Mouse (Mus musculus): ENCODE measurements around the gene Sbk1. TPM values are rescaled to one million over a fixed set of nuclear protein-coding genes. Genes with fewer than 3 reads are reported as not detected.
"Not testable (repeated sequence)": the region's sequence is repeated elsewhere in the genome, so short reads cannot be mapped to it uniquely, and the experiment has no call there.

The Sbk1 gene
- polyA plus RNA-seq, 1 experiment from 2014 or later, result 1.5 TPM

DNA sequence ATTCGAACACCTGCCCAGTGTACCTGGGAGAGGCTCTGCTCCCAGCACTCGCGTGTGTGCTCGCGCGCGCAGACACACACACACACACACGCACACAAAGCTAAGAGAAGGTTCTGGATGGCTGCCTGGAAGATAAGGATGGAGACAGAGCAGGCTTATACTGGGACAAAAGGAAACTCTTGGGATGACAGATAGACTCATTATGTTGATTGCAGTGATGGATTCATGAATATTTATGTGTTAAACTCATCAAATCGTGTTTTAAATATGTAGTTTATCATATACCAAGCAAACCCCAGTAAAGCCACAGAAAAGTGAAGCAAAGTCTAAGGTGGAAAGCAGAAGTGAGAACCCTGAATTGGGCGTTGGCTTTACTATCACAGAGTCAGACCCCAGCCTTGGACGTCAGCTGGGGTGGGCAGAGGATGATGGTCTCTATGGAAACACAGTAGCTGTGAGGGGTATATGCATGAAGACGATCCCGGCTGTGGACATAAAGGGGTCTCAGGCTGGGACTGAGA, 16.2 kb downstream of the Sbk1 start:
- no peak for ATAC-seq (ENCODE audit: insufficient read depth)
- peaks cover 28% of the 10 kb centered on the region for H3K4me1 ChIP-seq (replicated peaks)
- H3K4me3 ChIP-seq (replicated peaks), result no peak overlapping the region
- no peaks in the 10 kb centered on the region for H3K36me3 ChIP-seq (replicated peaks)
- WGBS (ENCODE audit: insufficient replicate concordance), result 70% methylated on average over 13 of the region's 13 CpGs
- H3K9me3 ChIP-seq (replicated peaks), result no peaks in the 10 kb centered on the region
- H3K9ac ChIP-seq, result no peak overlapping the region
- H3K4me2 ChIP-seq, result no peak overlapping the region
- no peaks in the 10 kb centered on the region for H3K27me3 ChIP-seq
- H3K27ac ChIP-seq (replicated peaks), result no peak overlapping the region

DNA sequence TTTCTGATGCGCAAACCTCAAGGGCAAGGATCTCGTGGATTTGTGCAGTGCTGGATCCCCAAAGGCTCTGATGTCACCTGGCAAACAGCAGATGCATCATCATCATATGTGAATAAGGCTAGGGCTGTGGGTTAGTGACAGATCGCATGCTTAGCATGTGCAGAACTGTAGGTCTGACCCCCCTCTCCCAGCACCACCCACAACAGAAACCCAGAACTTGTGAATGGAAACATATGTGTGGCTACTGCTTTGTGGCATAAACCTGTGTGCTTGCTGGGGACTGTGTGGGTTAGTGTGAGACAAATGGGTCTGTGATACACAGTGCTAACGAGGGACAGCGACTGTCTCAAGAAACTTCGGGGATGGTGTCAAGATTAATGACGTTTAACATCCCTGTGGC, 17.0 kb downstream of the Sbk1 start:
- WGBS (ENCODE audit: insufficient replicate concordance), result 63% methylated on average over 7 of the region's 7 CpGs
- H3K9ac ChIP-seq, result no peak overlapping the region
- no peak for ATAC-seq (ENCODE audit: insufficient read depth)
- no peak overlapping the region for H3K4me2 ChIP-seq
- no peaks in the 10 kb centered on the region for H3K9me3 ChIP-seq (replicated peaks)
- no peak overlapping the region for H3K27ac ChIP-seq (replicated peaks)
- peaks cover 24% of the 10 kb centered on the region for H3K4me1 ChIP-seq (replicated peaks)
- no peaks in the 10 kb centered on the region for H3K36me3 ChIP-seq (replicated peaks)
- no peak overlapping the region for H3K4me3 ChIP-seq (replicated peaks)
- H3K27me3 ChIP-seq, result no peaks in the 10 kb centered on the region

- no peak overlapping the region for H3K27ac ChIP-seq (replicated peaks)
- WGBS (ENCODE audit: insufficient replicate concordance), result 72% methylated on average over 7 of the region's 7 CpGs
- no peak for ATAC-seq (ENCODE audit: insufficient read depth)
- no peaks in the 10 kb centered on the region for H3K36me3 ChIP-seq (replicated peaks)
- H3K4me1 ChIP-seq (replicated peaks), result peaks cover 18% of the 10 kb centered on the region
- no peaks in the 10 kb centered on the region for H3K27me3 ChIP-seq
- no peak overlapping the region for H3K4me3 ChIP-seq (replicated peaks)
- no peaks in the 10 kb centered on the region for H3K9me3 ChIP-seq (replicated peaks)
- H3K4me2 ChIP-seq, result no peak overlapping the region
- no peak overlapping the region for H3K9ac ChIP-seq
Observed at GRCm38 (mm10) chr7:126289956-126290355, 17.5 kb downstream of the Sbk1 start.

- 78% methylated on average over 72 of the region's 72 CpGs for WGBS (ENCODE audit: insufficient replicate concordance)
- ATAC-seq (ENCODE audit: insufficient read depth), result no peak
- no peaks in the 10 kb centered on the region for H3K27me3 ChIP-seq
Observed at GRCm38 (mm10) chr7:126291681-126292545, 19.5 kb downstream of the Sbk1 start.

GRCm38 (mm10) chr7:126293091-126293490, 20.7 kb downstream of the Sbk1 start:
- Histone ChIP-seq H3K9me3 (replicated peaks) (no peaks in the 10 kb centered on the region), H3K36me3 (replicated peaks) (no peaks in the 10 kb centered on the region), H3K27me3 (no peaks in the 10 kb centered on the region), H3K9ac (no peak overlapping the region), H3K4me1 (replicated peaks) (peaks cover 3% of the 10 kb centered on the region; the same call in 1 of the 2 replicates), H3K4me2 (no peak overlapping the region), H3K4me3 (replicated peaks) (no peak overlapping the region), H3K27ac (replicated peaks) (no peak overlapping the region)
- no peak for ATAC-seq (ENCODE audit: insufficient read depth)
- 52% methylated on average over 4 of the region's 4 CpGs for WGBS (ENCODE audit: insufficient replicate concordance)

More at GRCm38 (mm10) chr7:126291681-126292545, 19.5 kb downstream of the Sbk1 start:
- no peak overlapping the region for H3K4me2 ChIP-seq
- H3K9ac ChIP-seq, result no peak overlapping the region
- H3K27ac ChIP-seq (replicated peaks), result no peak overlapping the region
- H3K4me3 ChIP-seq (replicated peaks), result no peak overlapping the region
- H3K9me3 ChIP-seq (replicated peaks), result no peaks in the 10 kb centered on the region
- peaks cover 8% of the 10 kb centered on the region; the same call in 1 of the 2 replicates for H3K4me1 ChIP-seq (replicated peaks)
- no peaks in the 10 kb centered on the region for H3K36me3 ChIP-seq (replicated peaks)

- H3K9ac ChIP-seq, result no peak overlapping the region
- no peaks in the 10 kb centered on the region; the same call in 1 of the 2 replicates for H3K27me3 ChIP-seq
- no peaks in the 10 kb centered on the region for H3K4me1 ChIP-seq (replicated peaks)
- WGBS (ENCODE audit: insufficient replicate concordance), result 56% methylated on average over 8 of the region's 8 CpGs
- no peaks in the 10 kb centered on the region for H3K9me3 ChIP-seq (replicated peaks)
- no peak overlapping the region for H3K4me2 ChIP-seq
- H3K4me3 ChIP-seq (replicated peaks), result no peak overlapping the region
- H3K27ac ChIP-seq (replicated peaks), result no peak overlapping the region
- no peaks in the 10 kb centered on the region for H3K36me3 ChIP-seq (replicated peaks)
- ATAC-seq (ENCODE audit: insufficient read depth), result no peak
Observed at GRCm38 (mm10) chr7:126297579-126298460, 25.4 kb downstream of the Sbk1 start.

GRCm38 (mm10) chr7:126298856-126299255, 26.4 kb downstream of the Sbk1 start:
- no peak for ATAC-seq (ENCODE audit: insufficient read depth)

DNA sequence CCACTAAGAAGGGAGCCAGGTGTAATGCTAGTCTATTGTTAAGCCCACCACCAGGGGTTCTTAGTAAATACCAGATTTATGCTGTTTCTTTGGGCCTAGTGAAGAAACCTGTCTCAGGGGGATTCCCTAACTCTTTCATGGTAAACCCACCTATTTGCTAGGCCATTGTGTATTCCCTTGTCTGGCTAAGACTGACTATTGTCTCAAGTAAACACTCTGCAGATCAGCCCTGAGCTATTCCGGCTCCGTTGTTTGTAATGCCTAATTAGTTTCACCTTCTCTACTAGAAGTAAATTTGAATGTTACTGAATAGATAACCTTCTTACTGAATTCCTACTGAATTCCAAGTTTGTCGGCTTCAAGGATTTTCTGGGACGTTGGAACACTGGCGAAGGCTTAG, 29.4 kb downstream of the Sbk1 start:
- H3K4me1 ChIP-seq (replicated peaks); ATAC-seq (ENCODE audit: insufficient read depth); H3K9ac ChIP-seq; H3K27me3 ChIP-seq; H3K36me3 ChIP-seq (replicated peaks); H3K27ac ChIP-seq (replicated peaks); H3K4me3 ChIP-seq (replicated peaks); H3K4me2 ChIP-seq; H3K9me3 ChIP-seq (replicated peaks): not testable (repeated sequence)
- WGBS (ENCODE audit: insufficient replicate concordance), result 69% methylated on average over 5 of the region's 5 CpGs

More at GRCm38 (mm10) chr7:126298856-126299255, 26.4 kb downstream of the Sbk1 start:
- H3K4me2 ChIP-seq, result no peak overlapping the region
- no peak overlapping the region for H3K27ac ChIP-seq (replicated peaks)
- no peak overlapping the region for H3K9ac ChIP-seq
- H3K9me3 ChIP-seq (replicated peaks), result no peaks in the 10 kb centered on the region
- no peaks in the 10 kb centered on the region for H3K4me1 ChIP-seq (replicated peaks)
- H3K4me3 ChIP-seq (replicated peaks), result no peak overlapping the region
- no peaks in the 10 kb centered on the region for H3K36me3 ChIP-seq (replicated peaks)
- H3K27me3 ChIP-seq, result no peaks in the 10 kb centered on the region; the same call in 1 of the 2 replicates
- WGBS (ENCODE audit: insufficient replicate concordance), result 53% methylated on average over 4 of the region's 4 CpGs

DNA sequence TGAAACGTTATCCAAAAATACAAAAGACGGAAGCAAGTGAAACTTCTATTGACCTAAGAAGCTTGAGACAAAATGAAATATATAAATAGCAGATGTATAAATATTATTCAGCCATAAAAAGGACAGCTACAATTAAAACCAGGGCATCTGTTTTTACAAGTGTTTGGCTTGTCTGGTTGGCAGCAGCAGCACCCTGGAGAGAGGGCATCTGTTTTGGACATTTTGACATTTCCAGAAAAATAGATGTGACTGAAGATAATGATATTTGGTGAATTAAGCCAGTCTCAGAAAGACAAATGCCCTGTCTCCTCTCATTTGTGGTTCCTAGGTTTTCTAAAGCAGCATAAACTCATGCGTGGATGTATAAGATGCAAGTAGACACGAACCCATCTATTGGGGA, 39.4 kb downstream of the Sbk1 start:
- 64% methylated on average over 4 of the region's 4 CpGs for WGBS (ENCODE audit: insufficient replicate concordance)
- no peak overlapping the region for H3K4me3 ChIP-seq (replicated peaks)

DNA sequence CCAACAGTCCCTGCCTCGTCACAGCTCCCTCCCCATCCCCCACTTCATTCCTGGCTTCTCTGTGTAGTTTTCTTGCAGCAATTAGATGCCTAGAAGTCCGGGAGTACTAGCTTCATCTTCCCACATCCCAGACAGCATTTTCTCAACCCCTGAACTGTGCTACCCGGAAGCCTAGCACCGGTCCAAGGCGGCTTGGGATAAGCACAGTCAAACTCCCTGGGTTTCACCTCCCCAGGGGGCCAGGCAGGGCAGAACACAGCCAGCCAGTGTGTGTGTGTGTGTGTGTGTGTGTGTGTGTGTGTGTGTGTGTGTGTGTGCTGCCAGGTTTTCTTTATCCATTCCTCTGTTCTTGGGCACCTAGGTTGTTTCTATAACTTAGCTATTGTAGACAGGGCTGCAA, 40.9 kb downstream of the Sbk1 start:
- no peaks in the 10 kb centered on the region for H3K9me3 ChIP-seq (replicated peaks)
- no peak overlapping the region for H3K4me3 ChIP-seq (replicated peaks)
- H3K9ac ChIP-seq, result no peak overlapping the region
- H3K27me3 ChIP-seq, result no peaks in the 10 kb centered on the region
- no peaks in the 10 kb centered on the region for H3K4me1 ChIP-seq (replicated peaks)
- H3K36me3 ChIP-seq (replicated peaks), result no peaks in the 10 kb centered on the region
- no peak for ATAC-seq (ENCODE audit: insufficient read depth)
- no peak overlapping the region for H3K27ac ChIP-seq (replicated peaks)
- no peak overlapping the region for H3K4me2 ChIP-seq
- 51% methylated on average over 5 of the region's 5 CpGs for WGBS (ENCODE audit: insufficient replicate concordance)

More for the DNA sequence above, 39.4 kb downstream of the Sbk1 start:
- Histone ChIP-seq H3K9ac (no peak overlapping the region), H3K4me2 (no peak overlapping the region), H3K4me1 (replicated peaks) (no peaks in the 10 kb centered on the region), H3K27ac (replicated peaks) (no peak overlapping the region), H3K9me3 (replicated peaks) (no peaks in the 10 kb centered on the region), H3K27me3 (no peaks in the 10 kb centered on the region), H3K36me3 (replicated peaks) (no peaks in the 10 kb centered on the region)
- no peak for ATAC-seq (ENCODE audit: insufficient read depth)

GRCm38 (mm10) chr7:126314273-126314672, 41.9 kb downstream of the Sbk1 start:
- WGBS (ENCODE audit: insufficient replicate concordance), result 63% methylated on average over 8 of the region's 8 CpGs
- Histone ChIP-seq H3K4me3 (replicated peaks) (no peak overlapping the region), H3K4me1 (replicated peaks) (no peaks in the 10 kb centered on the region), H3K27me3 (no peaks in the 10 kb centered on the region), H3K4me2 (no peak overlapping the region), H3K9me3 (replicated peaks) (no peaks in the 10 kb centered on the region), H3K9ac (no peak overlapping the region), H3K27ac (replicated peaks) (no peak overlapping the region), H3K36me3 (replicated peaks) (no peaks in the 10 kb centered on the region)
- no peak for ATAC-seq (ENCODE audit: insufficient read depth)

Data from liver, embryonic 15.5 days (tissue).